Mouse (Mus musculus) regulatory T cell (primary cell): ENCODE measurements around the gene Tle6.

Experiments
- in situ Hi-C: fragments of 300-600 bp; cut with MboI, MseI; formaldehyde crosslinking; loops from one replicate; pipeline ENCODE4 v1.15.1; 2025; ENCODE audit warnings: high pct_unique_total_duplicates

Tle6 gene

DNA sequence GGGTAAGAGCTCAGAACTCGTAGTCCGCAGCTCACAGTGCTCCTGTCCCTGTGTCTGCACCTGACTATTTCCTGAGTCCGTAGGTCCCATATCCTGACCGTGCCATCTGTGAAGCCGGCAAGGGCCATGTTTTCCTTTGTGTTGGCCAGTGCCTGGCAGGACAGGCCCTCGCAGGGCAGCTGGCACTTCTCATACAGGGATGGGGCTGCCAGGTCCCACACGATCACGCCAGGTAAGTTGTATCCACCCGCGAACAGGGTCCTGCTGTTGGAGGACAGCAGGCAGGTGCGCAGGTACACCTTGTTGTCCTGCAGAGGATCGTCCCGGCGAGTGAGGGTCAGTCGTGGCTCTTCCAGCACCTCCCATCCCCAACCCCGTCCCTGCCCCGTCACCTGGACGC is 6.9 kb downstream of the Tle6 start:
- in situ Hi-C loops: no loop called here

DNA sequence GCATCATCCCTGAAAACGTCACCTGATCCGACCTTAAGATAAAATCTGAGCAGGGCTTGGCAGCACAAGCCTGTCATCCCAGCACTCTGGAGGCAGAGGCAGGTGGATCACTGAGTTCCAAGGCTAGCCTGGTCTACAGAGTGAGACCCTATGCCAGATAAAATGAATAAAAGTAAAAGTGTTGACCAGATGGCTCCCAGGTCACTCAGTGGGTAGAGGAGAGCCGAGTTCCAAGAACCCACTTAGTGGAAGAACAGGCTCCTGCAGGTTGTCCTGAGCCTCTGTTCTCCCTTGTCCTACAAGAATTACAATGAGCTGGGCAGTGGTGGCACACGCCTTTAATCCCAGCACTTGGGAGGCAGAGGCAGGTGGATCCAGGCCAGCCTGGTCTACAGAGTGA is 7.7 kb downstream of the Tle6 start:
- in situ Hi-C loops: no loop called here

DNA sequence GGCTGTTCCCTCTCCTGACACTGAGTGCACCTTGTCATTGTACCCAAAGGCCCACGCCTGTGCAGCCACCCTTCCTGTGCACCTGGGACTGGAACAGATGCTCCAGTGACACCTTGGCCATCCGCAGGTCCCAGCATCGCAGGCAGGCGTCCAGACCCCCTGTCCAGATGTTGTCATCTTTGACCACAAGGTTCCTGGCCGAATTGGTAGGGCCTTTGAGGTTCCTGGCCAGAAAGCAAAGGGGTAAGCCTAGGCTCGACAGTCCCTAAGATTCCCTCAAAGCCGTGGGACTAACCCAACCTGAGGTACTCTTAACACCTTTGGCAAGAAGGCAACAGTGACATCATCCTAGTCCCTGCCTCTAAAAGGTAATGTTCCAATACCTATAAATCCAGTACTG is 8.2 kb downstream of the Tle6 start:
- in situ Hi-C loops: no loop called here

DNA sequence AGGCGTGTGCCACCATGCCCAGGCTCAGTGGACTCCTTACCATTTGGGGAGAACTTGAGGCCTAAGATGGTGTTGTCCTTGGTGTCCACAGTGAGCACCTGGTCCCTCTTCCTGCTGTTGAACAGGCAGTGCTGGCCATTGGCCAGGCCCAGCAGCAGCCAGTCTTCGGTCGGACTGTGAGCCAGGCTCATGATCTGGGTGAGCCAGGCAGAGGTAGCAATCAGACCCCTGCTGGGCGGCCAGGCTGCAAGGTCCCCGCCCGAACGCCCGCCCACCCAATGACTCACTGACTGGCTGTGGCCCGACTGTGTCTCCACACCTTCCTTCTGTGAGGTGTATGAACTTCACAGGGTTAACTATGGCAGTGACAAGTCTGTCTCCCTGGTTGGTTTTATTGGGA is 9.0 kb downstream of the Tle6 start:
- in situ Hi-C loops: no loop called here

DNA sequence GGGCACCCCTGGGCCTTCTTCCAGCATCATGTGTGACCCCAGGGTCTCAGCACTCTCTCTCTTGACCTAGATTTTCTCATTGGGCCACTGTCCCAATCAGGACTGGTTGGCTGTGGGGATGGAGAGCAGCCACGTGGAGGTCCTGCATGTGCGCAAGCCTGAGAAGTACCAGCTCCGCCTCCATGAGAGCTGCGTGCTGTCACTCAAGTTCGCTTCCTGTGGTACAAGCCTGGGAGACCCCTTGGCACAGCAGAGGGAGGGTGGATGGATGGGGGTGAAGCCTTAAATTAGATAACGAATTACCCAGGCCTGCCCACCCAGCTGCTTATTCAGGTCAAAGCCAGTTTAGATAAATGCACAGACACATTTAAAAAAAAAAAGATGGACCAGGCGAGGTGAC is 12.1 kb downstream of the Tle6 start:
- in situ Hi-C loops: no loop called here

DNA sequence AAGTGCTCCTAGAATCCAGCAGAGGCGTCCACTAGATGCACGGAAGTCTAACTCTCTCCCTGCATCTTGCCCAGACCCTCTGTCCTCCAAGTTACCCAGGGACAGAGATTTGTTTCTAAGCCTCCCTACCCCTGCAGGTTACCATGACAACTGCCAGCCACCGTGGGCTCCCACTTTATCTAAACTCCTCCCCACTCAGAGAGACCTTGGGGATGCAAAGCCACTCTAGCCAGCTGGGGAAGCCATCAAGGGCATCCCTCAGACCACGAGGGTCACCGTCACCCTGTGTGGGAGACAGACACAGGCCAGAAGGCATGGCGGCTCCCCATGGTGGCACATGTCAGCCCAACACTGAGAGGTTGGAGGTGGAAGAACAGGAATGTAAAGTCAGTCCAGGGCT is 17.5 kb downstream of the Tle6 start:
- in situ Hi-C loops: no loop called here

DNA sequence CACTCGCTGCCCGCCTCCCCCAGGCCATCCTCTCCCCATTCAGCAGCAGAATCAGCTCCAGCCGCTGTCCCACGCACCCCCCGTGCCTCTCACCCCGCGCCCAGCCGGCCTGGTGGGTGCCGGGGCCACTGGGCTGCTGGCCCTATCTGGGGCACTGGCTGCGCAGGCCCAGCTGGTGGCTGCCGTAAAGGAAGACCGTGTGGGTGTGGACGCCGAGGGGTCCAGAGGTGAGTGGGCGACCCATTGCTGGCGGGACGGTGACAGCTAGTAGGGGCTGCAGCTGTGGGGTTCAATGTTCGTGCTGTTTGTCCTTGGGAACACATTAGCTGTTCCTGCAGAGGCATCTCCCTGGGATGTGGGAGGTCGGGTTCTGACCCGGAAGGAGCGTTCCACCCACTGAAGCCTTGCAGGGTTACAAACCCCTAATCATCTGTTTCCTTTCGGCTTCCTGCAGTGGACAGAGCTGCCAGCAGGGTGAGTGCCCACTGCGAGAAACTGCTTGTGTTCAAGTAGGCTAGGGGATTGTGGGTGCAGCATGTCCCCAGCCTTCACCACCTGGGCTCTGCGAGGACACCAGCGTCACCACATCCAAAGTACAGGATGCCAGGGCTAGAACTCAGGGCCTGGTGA is 20.3 kb downstream of the Tle6 start:
- in situ Hi-C loops: no loop called here

DNA sequence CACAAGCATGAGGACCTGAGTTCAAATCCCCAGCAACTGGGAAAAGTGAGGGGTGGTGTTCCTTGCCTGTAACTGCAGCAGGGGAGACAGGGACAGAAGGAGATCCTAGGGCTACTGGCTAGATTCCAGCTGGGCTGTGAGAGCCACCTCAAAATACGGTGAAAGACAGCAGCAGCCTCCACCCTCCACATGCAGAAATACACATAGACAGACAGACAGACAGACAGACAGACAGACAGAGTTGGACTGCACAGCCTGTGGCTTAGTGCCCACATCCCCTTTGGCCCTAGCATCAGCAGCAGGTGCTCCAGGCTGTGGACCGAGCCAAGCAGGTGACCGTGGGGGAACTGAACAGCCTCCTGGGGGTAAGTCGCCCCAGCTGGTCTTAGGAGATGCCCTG is 20.9 kb downstream of the Tle6 start:
- in situ Hi-C loops: no loop called here

DNA sequence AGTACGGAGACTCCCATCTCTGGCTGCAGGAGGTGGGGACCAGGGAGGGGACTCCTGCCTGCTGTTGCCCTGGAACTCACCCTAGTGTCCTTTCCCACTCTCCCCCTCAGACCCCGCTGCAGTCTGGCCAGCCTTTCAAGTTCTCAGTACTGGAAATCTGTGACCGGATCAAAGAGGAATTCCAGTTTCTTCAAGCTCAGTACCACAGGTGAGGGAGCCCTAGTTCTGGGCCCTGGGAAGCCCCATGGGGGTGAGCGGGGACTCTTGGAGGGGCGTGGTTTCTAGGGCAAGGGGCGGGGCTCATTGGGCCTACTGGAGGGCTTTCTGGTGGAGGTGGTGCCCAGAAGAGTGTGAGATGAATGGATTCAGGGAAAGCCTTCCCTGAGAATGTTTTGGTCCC is 25.2 kb downstream of the Tle6 start:
- in situ Hi-C loops: no loop called here

DNA sequence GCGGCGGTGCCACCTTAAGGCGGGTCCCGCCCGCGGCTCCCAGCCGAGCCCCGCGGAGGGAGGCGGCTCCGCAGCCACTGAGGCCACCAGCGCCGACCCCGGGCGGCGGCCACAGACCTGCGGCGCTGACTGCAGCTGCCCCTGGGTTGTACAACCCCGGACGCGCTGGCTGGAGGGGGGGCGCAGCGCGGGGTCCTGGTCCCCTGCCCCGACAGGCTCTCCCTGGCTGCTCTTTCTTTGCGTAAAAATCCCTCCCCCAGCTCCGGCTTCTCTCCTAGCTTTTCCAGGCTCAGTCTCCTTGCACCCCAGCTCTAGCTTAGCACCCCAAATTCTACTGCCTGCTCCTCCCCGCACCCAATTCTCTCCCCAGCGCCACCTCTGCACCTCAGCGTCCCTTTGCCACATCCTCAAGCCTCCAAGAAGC is 25.7 kb downstream of the Tle6 start:
- in situ Hi-C loops: no loop called here

DNA sequence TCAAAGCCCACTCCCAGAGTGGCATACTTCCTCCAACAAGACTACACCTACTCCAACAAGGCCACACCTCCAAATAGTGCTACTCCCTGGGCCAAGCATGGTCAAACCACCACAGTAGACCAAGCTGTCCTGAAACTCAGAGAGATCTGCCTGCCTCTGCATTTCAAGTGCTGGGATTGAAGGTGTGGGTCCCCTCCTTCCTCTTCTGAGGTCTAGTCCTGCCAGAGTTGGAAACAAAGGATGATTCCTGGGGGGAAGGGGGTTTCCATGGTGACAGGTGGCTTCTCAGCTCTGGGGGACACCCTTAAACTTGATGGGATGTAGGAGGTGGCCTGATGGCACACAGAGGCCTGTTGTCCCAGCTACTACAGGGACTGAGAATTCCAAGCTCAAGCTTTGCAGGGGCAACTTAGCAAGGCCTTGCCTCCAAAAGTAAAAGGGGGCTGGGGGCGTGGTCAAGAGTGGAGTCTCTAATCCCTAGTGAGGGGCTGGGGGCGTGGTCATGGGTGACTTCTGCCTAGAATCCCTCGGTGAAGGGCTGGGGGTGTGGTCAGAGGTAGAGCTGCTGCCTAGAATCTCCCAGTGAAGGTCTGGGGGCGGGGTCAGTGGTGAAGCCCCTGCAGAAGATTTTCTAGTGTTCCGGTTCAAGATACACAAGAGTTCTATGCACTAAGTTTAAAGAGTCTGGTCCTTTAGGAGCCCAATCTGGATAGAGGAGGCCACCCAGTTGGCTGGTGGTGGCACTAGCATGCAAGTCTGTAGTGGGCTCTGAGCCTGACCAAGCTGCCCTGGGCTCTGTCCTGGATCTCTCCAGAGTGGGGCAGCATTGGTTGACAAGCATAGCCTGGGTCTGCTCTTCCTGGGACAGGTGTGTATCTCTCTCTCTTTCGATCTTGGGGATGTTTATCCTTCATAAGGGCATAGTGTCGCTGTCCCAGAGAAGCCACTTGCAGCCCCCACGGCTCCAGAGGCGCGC is 26.5 kb downstream of the Tle6 start, which contains the start of gene Tle2:
Gene Tle2, plus strand, starts transcription at position 481 of the 976 bp plus-strand sequence.
- in situ Hi-C loops: no loop called here

DNA sequence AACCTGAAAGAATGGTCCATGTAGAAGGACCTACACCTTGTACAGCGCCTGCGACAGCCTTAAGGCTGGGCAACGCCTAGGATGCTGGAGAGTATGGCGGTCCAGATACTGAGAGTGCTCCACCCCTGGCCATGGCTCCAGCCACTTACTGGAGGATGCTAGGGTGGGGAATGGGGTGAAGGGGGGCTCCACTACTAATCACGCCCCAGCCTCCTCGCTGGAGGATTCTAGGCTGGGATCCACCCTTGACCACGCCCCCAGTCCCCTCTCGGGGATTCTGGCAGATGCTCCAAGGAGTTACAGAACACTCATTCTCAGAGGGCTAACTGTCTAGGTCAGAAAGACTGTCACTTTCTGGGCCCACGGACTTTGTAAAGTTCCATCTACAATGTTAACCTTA is 27.9 kb downstream of the Tle6 start:
- in situ Hi-C loops: no loop called here

DNA sequence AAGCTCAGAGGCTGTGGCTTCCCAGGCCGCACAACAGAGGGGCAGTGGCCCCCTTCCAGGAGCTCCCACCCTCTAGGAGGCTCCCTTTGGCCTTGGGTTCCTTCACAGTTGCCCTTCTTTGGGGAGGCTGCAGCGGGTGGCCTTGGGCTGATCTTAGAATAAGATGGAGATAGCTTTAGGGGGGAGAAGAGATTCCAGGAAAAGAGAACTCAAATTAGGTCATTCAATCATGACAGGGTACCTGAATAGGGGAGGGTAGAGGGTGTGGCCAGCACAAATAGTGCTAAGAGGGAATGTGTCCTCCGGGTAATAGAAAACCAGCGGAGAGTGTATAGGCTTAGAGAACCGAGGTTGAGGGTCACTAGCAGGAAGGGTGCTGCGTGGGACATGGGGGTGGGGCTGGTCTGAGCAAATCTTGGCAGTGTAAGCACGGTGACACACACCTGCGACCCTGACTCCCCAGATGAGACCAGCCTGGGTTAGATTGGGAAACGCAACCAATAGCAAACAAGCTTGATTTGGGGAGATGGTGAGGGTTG is 28.7 kb downstream of the Tle6 start:
- in situ Hi-C loops: no loop called here

DNA sequence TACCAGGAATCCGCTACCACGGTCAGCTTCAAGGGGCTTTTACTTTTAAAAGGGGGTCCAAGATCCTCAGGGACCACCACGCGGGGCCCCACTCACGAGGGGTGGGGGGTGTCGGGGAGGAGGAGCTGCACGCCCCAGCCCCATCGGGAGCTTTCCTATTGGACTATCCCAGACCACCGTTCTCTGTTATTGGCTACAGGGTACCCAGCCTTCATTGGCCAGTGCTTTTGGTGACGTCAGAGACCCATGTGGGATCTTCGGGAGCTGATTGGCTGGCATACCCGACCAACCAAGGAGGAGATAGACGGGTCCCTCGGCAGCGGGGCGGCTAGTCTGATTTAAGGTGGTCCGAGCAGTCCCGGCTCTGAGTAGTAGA is 29.4 kb downstream of the Tle6 start:
- in situ Hi-C loops: no loop called here

DNA sequence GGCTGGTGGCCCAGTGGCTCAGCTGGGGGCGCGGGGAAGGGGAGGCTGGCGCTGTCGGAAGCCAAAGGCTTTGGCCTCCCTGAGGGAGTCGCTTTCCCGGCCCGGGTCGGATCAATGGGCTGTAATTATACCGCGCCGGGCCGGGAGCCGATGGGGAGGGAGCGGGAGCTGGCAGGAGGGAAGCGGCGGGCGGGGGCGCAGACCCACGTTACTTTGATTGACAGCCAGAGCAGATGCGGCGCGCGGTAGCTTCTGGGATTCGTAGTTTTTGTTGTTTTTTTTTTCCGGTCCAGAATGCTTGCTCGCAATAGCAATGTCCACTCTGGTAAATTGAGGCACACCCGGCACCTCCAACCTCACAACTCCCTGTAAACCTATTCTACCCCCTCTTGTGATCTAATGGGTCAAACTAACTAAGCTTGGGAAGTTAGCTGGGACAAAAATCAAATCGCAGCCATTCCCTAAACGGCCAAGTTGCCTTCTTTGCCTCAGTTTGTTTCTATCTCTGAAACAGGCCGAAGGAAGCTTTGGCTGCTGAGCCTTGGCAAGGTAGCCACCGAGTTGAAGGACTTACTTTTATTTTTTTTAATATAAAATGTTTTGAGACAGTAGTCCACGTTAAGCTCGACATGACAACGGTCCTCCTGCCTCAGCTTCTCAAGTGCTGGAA is 29.9 kb downstream of the Tle6 start:
- in situ Hi-C loops: no loop called here

DNA sequence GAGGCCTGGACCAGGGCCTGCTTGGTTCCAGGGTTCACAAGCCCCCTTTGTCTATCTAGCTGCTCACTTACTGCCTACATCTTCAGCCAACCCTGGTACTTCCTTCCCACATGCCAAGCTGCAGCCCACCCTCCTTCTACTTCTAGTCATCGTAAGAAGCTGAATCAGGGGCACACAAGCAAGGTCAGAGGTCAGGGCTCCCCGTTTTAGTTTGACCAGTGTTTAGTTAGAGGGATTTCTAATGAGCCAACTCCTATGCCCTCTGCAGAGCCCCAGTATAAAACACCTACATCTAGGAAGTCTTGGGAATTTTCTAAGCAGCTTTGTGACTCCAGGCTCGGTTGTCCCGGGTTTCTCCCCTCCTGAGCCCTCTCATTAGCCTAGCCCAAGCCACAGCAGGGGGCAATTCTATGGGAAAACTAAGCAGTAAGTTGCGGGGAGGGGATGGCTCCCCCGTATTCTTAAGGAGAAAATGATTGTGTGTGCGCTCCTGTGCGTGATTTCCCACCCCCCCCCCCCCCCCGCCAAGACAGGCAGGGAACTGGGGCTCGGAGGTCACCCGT is 30.6 kb downstream of the Tle6 start:
- in situ Hi-C loops: no loop called here

DNA sequence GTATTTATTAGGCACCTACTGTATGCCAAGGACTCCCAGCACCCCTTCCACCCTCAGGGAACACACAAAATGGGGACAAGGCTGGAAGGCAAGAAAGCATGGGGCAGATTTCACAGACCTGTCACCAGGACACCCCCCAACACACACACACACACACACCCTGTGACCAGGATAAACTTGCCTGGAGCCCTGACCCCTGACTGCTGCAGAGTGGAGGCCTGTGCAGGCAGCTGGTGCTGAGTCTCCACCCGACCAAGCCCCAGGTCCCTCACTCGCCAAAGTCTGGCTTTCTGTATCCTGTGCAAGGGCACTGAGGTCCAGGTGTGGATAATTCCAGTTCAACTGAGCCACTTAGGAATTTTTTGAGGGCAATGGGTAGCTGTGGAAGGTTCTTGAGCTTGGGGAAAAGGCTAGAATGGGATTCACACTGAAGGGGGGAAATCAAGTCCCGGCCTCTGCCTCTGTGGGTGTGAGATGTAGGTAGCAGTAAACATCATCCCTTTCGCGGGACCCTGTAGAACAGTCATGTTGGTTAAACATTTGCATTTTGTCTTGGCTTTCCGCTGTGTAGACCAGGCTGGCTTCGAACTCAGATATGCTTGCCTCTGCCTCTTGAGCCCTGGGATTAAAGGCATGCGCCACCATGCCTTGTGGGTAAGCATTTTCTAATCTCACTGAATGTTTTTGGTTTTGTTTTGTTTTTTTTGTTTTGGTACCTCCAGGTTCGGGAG is 31.2 kb downstream of the Tle6 start:
- in situ Hi-C loops: no loop called here

DNA sequence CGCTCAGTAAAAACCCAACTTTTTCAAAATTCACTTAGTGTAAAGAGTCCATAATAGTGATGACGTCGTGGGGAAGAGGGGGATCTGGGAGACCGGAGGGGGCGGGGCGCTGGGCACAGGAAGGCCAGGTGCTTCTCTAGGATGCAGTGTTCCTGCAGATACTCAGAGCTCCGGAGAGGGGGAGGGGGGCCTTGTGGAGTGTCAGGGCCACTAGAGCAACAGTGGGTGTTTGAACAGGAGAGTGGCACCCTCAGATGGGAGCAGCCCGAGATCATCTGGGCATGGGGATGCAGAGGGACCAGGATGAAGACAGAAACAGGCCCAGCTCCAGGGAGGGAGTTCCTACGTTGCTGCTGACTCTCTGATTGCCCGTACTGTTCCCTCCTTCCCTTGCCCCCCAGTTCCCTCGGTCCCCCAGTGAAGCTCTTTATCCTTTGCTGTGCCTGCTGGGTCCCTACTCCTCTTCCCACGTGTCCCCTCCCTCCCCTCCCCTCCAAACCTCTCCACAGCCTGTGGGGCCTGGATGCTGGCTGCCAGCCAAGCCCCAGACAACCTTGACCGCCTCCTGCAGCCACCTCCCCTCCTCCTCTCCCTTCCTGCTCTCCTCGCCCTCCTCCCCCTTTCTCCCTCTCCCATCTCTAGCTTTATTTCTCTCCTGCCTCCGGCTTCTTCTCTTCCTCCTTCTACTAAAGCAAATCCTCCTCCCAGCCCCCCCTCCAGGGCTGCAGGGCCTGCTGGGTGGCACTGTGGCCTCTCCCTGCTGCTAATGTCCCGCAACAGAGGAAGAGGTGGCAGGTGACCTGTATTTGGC is 32.3 kb downstream of the Tle6 start:
- in situ Hi-C loops: no loop called here

DNA sequence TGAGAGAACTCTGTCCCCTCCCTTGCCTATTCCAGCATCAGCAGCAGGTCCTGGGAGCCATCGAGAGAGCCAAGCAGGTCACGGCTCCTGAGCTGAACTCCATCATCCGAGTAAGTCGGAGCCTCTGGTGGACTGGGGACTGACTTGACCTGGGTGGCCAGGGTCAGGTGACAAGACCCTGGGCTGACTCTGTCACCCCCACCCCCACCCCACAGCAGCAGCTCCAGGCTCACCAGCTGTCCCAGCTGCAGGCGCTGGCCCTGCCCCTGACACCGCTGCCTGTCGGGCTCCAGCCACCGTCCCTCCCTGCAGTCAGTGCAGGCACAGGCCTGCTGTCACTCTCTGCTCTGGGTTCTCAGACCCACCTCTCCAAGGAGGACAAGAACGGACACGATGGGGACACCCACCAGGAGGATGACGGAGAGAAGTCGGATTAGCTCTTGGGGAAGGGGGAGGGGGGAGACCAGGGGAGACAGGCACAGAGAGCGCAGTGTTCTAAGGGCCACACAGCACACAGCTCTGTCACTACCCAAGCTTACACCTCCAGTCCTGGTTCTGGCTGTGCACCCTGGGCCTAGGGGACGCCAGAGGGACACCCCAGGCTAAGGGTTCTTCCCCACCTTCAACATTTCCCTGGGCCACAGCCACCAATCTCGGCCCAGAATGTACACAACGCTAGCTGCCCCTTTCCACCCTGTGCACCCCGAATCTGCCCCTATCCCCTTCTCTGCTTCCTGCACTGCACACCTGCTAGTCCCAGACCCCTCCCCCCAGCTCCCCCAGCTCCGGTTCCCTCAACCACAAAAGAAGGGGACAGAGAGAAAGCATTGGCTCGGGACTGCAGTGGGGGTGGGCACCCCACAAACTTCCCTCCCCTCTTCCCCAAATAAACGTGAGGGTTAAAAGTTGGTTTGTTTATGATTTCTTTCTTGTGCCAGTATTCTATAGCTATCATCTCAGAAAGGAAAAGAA is 35.3 kb downstream of the Tle6 start:
- in situ Hi-C loops: no loop called here
